Mouse (Mus musculus) C2C12 (cell line): ENCODE measurements around the gene Trp53. TPM values are rescaled to one million over a fixed set of nuclear protein-coding genes. Genes with fewer than 3 reads are reported as not detected.

Source experiments
- H3K27me3 ChIP-seq: one replicate; pipeline ENCODE4 v1.6.1; 2011; ENCODE audit not compliant: control insufficient read depth, insufficient read depth, insufficient read length
- H3K36me3 ChIP-seq: one replicate; pipeline ENCODE4 v1.6.1; 2011; ENCODE audit not compliant: control insufficient read depth, insufficient read depth
- H3K4me3 ChIP-seq: one replicate; pipeline ENCODE4 v1.5.1; 2011; ENCODE audit warnings: mild to moderate bottlenecking, control low read depth; ENCODE audit not compliant: poor library complexity, insufficient read depth, severe bottlenecking
- H3K79me2 ChIP-seq: one replicate; pipeline ENCODE4 v1.6.1; 2011; ENCODE audit not compliant: control insufficient read depth, insufficient read depth
- H3K79me3 ChIP-seq: one replicate; pipeline ENCODE4 v1.6.1; 2011; ENCODE audit warnings: low read depth, control low read depth
- H3ac ChIP-seq: one replicate; pipeline ENCODE3; 2011; ENCODE audit warnings: low read depth; ENCODE audit not compliant: control insufficient read depth, insufficient read length
- CEBPB ChIP-seq: IDR thresholded peaks from one replicate; pipeline ENCODE4 v1.6.1; 2011; ENCODE audit warnings: low read depth, mild to moderate bottlenecking, control low read depth, moderate library complexity
- CTCF ChIP-seq: IDR thresholded peaks from one replicate; pipeline ENCODE4 v1.5.1; 2011; ENCODE audit not compliant: control insufficient read depth, insufficient read depth, insufficient read length
- FOSL1 ChIP-seq: IDR thresholded peaks from one replicate; pipeline ENCODE4 v1.8.0; 2011; ENCODE audit warnings: mild to moderate bottlenecking, low read length; ENCODE audit not compliant: poor library complexity, insufficient read depth, severe bottlenecking
- MAX ChIP-seq: IDR thresholded peaks from one replicate; pipeline ENCODE4 v1.6.1; 2011; ENCODE audit warnings: mild to moderate bottlenecking, control low read depth
- MYOD1 ChIP-seq: IDR thresholded peaks from one replicate; pipeline ENCODE4 v1.6.1; 2011; ENCODE audit warnings: low read depth; ENCODE audit not compliant: control insufficient read depth, insufficient read length
- MYOG ChIP-seq: IDR thresholded peaks from one replicate; pipeline ENCODE4 v1.6.1; 2011; ENCODE audit not compliant: control insufficient read depth, insufficient read length; ENCODE audit errors: extremely low read depth
- USF1 ChIP-seq: IDR thresholded peaks from one replicate; pipeline ENCODE4 v1.6.1; 2011; ENCODE audit warnings: low read depth, mild to moderate bottlenecking, control low read depth, moderate library complexity
- polyA plus RNA-seq: library from polyadenylated mRNA; unstranded; fragments of >200 nt; fragmentation: generic; extraction: Trizol; gene quantifications from one replicate; pipeline ENCODE4 v1.2.1, GENCODE M21; 2012; ENCODE audit warnings: missing spikeins

Trp53 gene
- polyA plus RNA-seq, 1 experiment = 226 TPM

DNA sequence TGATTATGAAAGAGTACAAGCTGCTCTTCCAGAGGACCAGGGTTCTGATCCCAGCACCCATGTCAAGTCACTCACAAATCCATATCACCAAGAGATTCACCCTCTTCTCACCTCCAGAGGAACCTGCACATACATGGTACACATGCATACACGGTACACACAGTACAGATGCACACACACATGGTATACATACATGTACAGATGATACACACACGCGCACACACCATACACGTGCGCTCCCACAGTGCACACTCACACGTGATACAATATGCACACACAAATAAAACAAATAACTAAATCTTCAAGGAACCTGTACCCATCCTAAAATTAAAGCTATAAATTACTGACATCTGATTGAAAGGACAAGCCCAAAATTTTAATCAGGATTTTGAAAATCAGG is 14.7 kb downstream of the Trp53 start:
- Histone ChIP-seq H3K79me3 (no peaks in the 10 kb centered on the region), H3ac (no peak overlapping the region), H3K4me3 (no peak overlapping the region), H3K79me2 (no peaks in the 10 kb centered on the region), H3K36me3 (peaks cover 42% of the 10 kb centered on the region), H3K27me3 (no peaks in the 10 kb centered on the region)
- TF ChIP-seq FOSL1 (no peak), CEBPB (no peak), MAX (no peak), MYOG (no peak), MYOD1 (no peak)

DNA sequence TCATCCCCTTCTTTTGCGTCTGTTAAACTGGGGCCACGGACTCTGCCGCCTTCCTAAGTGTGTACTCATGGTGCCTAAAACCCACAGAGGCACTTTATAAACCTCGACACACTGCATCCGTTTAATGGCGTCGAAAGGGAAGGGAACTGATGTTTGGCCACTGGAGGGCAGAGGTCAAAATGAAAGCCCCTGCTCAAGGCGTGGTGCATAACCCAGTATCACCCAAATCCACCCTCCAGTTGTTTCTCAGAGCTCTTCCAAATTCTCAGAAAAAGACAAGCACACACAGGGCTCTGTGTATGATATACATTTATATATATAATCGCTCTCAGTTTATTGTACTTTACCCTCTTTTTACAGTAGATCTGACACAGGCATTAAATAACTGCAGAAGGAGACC is 19.3 kb downstream of the Trp53 start:
- Histone ChIP-seq H3ac (no peak overlapping the region), H3K4me3 (no peak overlapping the region), H3K79me2 (no peaks in the 10 kb centered on the region), H3K36me3 (no peaks in the 10 kb centered on the region), H3K79me3 (no peaks in the 10 kb centered on the region), H3K27me3 (peaks cover 14% of the 10 kb centered on the region)
- no peak for TF ChIP-seq MAX
- no peak for TF ChIP-seq CEBPB
- no peak for TF ChIP-seq USF1
- no peak for TF ChIP-seq CTCF
- TF ChIP-seq MYOD1 = no peak
- TF ChIP-seq FOSL1 = no peak
- TF ChIP-seq MYOG = no peak

DNA sequence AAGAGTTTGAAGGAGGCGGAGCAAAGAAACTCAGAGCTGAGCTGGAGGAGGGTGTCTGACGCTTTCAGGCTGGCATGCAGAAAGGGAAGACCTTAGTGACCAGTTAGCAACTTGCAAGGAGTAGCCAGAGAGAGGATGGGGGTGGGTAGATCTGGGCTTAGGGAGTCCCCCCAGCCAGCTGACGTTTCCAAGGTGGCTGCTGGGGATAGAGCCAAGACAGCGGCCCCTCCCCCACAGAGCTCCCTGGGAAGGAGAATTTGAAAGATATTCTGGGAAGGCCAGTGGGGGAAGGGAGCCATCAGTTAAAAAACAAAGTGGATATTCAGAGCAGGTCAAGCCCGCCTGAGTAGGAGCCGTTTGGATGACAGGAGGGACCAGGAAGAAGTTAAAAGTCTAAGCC is 19.9 kb downstream of the Trp53 start:
- Histone ChIP-seq H3K27me3 (peaks cover 21% of the 10 kb centered on the region), H3K79me3 (no peaks in the 10 kb centered on the region), H3K4me3 (no peak overlapping the region), H3ac (no peak overlapping the region), H3K36me3 (no peaks in the 10 kb centered on the region), H3K79me2 (no peaks in the 10 kb centered on the region)
- TF ChIP-seq CTCF (no peak), MAX (no peak), USF1 (no peak), MYOG (no peak)

DNA sequence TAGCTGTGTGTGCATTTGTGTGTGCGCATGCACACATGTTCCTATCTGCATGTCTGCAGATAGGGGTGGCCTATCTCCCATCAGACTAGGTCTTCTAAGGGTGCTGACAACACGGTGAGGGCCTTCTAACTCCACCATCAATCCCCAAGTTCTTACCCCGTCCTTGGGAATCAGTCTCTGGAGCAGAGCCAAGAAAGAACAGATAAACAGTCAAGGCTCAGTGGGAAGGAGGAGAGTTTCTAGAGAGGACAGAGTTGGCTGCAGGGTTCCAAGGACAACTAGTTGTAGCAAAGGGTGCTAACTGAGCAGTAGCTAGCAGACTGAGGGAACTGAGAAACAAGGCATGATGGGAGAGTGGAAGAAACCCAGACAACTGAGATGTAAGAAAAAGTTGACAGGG is 21.6 kb downstream of the Trp53 start:
- Histone ChIP-seq H3K79me3 (no peaks in the 10 kb centered on the region), H3ac (no peak overlapping the region), H3K79me2 (no peaks in the 10 kb centered on the region), H3K4me3 (no peak overlapping the region), H3K36me3 (no peaks in the 10 kb centered on the region), H3K27me3 (peaks cover 25% of the 10 kb centered on the region)
- TF ChIP-seq FOSL1 (no peak), MAX (no peak), CTCF (no peak), MYOD1 (no peak), USF1 (no peak), CEBPB (no peak), MYOG (no peak)

DNA sequence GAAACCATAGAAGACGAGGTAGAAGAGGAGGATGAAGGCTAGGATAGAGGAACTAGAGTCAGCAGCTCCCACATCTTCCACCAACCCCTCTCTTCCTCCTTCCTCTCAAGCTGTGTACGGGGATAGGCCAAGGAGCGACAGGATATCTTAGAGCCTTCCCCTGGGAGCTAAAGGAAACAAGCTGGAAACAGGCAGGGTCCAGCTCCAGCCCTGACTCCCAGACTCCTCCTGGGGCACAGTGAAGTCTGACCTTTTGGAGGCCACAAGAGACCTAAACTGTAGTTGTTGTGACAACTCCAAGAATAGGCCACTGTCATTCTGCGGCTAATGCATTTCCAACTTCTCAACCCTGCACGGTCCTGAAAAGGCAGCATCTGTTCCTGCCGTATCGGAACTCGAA is 23.4 kb downstream of the Trp53 start:
- no peaks in the 10 kb centered on the region for H3K36me3 ChIP-seq
- no peaks in the 10 kb centered on the region for H3K79me3 ChIP-seq
- no peak for TF ChIP-seq MAX
- H3K4me3 ChIP-seq = no peak overlapping the region
- no peak overlapping the region for H3ac ChIP-seq
- H3K27me3 ChIP-seq = peaks cover 25% of the 10 kb centered on the region
- H3K79me2 ChIP-seq = no peaks in the 10 kb centered on the region

DNA sequence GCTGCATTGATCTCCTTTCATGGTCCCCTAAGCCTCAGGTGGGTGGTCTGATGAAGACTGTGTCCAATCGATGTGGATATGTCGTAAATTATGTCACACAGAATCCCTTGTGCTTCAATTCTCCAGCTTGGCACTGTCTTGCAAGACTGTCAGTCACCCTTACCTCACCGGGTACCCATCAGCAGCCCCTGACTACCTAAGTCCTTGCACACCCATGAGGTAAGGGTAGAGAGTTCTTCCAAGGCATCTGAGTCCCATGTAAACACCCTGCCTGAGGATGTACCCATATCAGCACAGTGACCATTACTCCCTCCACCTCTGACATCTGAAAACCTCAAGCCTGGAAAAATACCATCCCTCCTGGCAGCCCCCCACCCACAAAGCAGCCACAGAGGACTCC is 24.2 kb downstream of the Trp53 start:
- TF ChIP-seq USF1 (no peak), MYOG (no peak), CTCF (no peak), CEBPB (no peak), MYOD1 (no peak), FOSL1 (no peak), MAX (no peak)
- no peaks in the 10 kb centered on the region for H3K36me3 ChIP-seq
- H3K79me3 ChIP-seq = no peaks in the 10 kb centered on the region
- no peak overlapping the region for H3ac ChIP-seq
- peaks cover 25% of the 10 kb centered on the region for H3K27me3 ChIP-seq
- no peak overlapping the region for H3K4me3 ChIP-seq
- H3K79me2 ChIP-seq = no peaks in the 10 kb centered on the region
